Mouse (Mus musculus) cerebellum, adult 2 months (tissue): Measurements from ENCODE around the gene Doxl2. TPM values are rescaled to one million over a fixed set of nuclear protein-coding genes. Genes with fewer than 3 reads are reported as not detected.

Source experiments
- DNase-seq, 2 experiments: peaks; one replicate each; pipeline ENCODE4 v3.0.0; 2021
- H3K27ac ChIP-seq: fragments of 200-500 bp; 2 replicates; pipeline ENCODE4 v1.5.1; 2012; ENCODE audit warnings: low read length, control low read depth, inconsistent platforms; ENCODE audit not compliant: insufficient read depth
- H3K27me3 ChIP-seq: fragments of 200-500 bp; 2 replicates; pipeline ENCODE4 v1.6.1; 2012; ENCODE audit warnings: inconsistent platforms, mild to moderate bottlenecking, low read length, moderate library complexity; ENCODE audit not compliant: control insufficient read depth, insufficient read depth
- H3K4me1 ChIP-seq: fragments of 200-500 bp; 2 replicates; pipeline ENCODE4 v1.6.1; 2011; ENCODE audit warnings: low read length; ENCODE audit not compliant: control insufficient read depth, insufficient read depth
- H3K4me3 ChIP-seq: fragments of 200-500 bp; replicated peaks from 2 replicates; pipeline ENCODE3; 2011; ENCODE audit warnings: mild to moderate bottlenecking, low read depth, low read length, control low read depth; ENCODE audit not compliant: insufficient read depth
- CTCF ChIP-seq: fragments of 200-500 bp; IDR thresholded peaks from 2 replicates; pipeline ENCODE4 v1.5.1; 2011; ENCODE audit warnings: low read depth, mild to moderate bottlenecking, control low read depth, low read length, moderate library complexity, borderline replicate concordance; ENCODE audit not compliant: insufficient read depth
- POLR2A ChIP-seq: fragments of 200-500 bp; IDR thresholded peaks from 2 replicates; pipeline ENCODE4 v1.6.1; 2011; ENCODE audit warnings: low read length, control low read depth, borderline replicate concordance; ENCODE audit not compliant: insufficient read depth
- WGBS: fragments of 180-500 bp; shearing (Covaris S2); methylation state at CpG from one replicate; pipeline ENCODE4 v1.1.7; 2018; 5-methylcytosine and 5-hydroxymethylcytosine counted together
- polyA plus RNA-seq: library from polyadenylated mRNA; depleted of rRNA; stranded (reverse); fragments of >200 nt; gene quantifications from 2 replicates; pipeline ENCODE4 v1.2.3, GENCODE M21; 2012

Doxl2 gene
- polyA plus RNA-seq, 1 experiment: not detected

GRCm38 (mm10) chr6:49011191-49011590 lies 36.4 kb downstream of the Doxl2 start:
- H3K27ac ChIP-seq: no peak overlapping the region
- TF ChIP-seq CTCF: no peak
- no peak for TF ChIP-seq POLR2A
- DNase-seq: no peak
- 75% methylated on average over 5 of the region's 5 CpGs for WGBS
- H3K4me1 ChIP-seq: no peaks in the 10 kb centered on the region
- H3K4me3 ChIP-seq: no peak overlapping the region
- H3K27me3 ChIP-seq: no peaks in the 10 kb centered on the region; the same call in 1 of the 2 replicates

DNA sequence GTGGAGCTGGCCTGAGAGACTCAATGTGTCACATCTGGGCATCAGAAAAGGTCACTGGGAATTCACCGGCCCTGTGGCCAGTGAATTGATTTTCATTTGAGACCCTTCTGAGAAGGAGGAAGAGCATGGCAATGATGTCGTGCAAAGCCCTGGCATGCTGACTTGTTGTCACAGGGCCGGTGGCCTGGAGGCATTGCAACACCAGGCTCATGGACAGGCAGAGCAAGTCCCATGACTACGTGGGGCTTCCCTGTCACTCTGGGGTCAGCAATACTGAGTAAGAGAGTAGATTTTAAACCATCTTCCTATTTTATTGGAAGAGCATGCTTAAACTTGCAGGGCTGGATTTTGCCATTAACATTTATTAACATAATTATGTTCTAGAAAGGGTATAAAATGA lies 38.3 kb downstream of the Doxl2 start:
- H3K4me1 ChIP-seq: no peaks in the 10 kb centered on the region
- no peak for DNase-seq

GRCm38 (mm10) chr6:49013458-49013857 lies 38.7 kb downstream of the Doxl2 start:
- H3K27me3 ChIP-seq: no peaks in the 10 kb centered on the region; the same call in 1 of the 2 replicates
- no peak for DNase-seq
- no peak overlapping the region for H3K27ac ChIP-seq
- WGBS: 86% methylated on average over 3 of the region's 3 CpGs
- no peak overlapping the region for H3K4me3 ChIP-seq
- TF ChIP-seq CTCF: no peak
- no peak for TF ChIP-seq POLR2A
- no peaks in the 10 kb centered on the region for H3K4me1 ChIP-seq

More for the DNA sequence above, 38.3 kb downstream of the Doxl2 start:
- 78% methylated on average over 4 of the region's 4 CpGs for WGBS
- no peaks in the 10 kb centered on the region; the same call in 1 of the 2 replicates for H3K27me3 ChIP-seq
- H3K27ac ChIP-seq: no peak overlapping the region
- no peak overlapping the region for H3K4me3 ChIP-seq
- TF ChIP-seq CTCF: no peak
- TF ChIP-seq POLR2A: no peak

DNA sequence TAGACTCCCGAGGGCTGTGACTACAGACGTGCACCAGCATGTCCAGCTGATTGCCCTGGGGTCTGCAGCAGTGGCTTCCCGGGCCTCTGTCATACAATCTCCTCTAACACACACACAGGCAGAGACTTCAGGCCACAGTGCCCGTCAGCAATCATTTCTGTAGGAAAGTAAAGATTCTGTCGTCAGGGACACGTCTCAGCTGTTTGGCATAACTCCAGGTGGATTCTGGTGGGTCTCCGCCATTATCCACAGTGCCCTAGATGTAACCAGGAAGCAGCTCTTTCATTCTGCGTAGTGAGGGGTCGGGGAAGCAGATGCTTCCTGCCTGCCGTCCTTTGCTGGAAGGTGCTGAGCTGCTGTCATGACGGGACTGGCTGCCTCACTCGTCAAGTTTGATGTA lies 42.4 kb downstream of the Doxl2 start:
- 32% methylated on average over 12 of the region's 12 CpGs for WGBS

GRCm38 (mm10) chr6:49019341-49019740 lies 44.6 kb downstream of the Doxl2 start:
- no peak overlapping the region for H3K4me3 ChIP-seq
- 89% methylated on average over 1 of the region's 1 CpGs for WGBS
- DNase-seq: no peak
- H3K27me3 ChIP-seq: no peaks in the 10 kb centered on the region
- no peak for TF ChIP-seq CTCF
- H3K27ac ChIP-seq: no peak overlapping the region
- H3K4me1 ChIP-seq: no peaks in the 10 kb centered on the region

More for the DNA sequence above, 42.4 kb downstream of the Doxl2 start:
- TF ChIP-seq CTCF (no peak), POLR2A (no peak)
- H3K4me3 ChIP-seq: no peak overlapping the region
- H3K27ac ChIP-seq: no peak overlapping the region
- no peak for DNase-seq
- H3K4me1 ChIP-seq: no peaks in the 10 kb centered on the region
- H3K27me3 ChIP-seq: no peaks in the 10 kb centered on the region

GRCm38 (mm10) chr6:49021141-49022012 lies 46.6 kb downstream of the Doxl2 start:
- TF ChIP-seq CTCF (no peak), POLR2A (no peak)
- Histone ChIP-seq H3K4me1 (no peaks in the 10 kb centered on the region), H3K4me3 (no peak overlapping the region), H3K27me3 (no peaks in the 10 kb centered on the region), H3K27ac (peak overlapping the region; percentile 15; the same call in 1 of the 2 replicates)
- DNase-seq: peak in 1 of 2 experiments; percentile 35
- 45% methylated on average over 14 of the region's 14 CpGs for WGBS

- 94% methylated on average over 2 of the region's 2 CpGs for WGBS
- TF ChIP-seq POLR2A (no peak), CTCF (no peak)
- Histone ChIP-seq H3K27ac (no peak overlapping the region), H3K27me3 (no peaks in the 10 kb centered on the region), H3K4me3 (no peak overlapping the region), H3K4me1 (no peaks in the 10 kb centered on the region)
- no peak for DNase-seq
Measured at GRCm38 (mm10) chr6:49022384-49022783, 47.6 kb downstream of the Doxl2 start.

DNA sequence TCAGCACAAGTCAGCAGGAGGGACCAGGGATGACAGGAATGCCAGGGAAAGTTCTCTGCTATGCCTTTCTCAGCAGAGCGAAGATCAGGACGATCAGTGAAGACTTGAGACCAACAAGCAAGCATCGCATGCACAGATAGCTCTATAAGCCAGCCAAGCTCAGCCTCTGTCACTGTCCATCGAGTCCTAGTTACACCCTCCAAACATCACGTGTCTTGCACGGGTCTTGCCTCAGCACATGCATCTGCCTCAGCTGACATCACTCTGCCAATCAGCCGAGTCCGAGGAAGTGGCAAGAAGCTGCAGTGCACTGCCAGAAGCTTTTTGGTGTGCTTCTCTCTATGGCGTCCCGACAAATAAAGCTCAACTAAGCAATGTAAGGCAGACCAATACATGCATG lies 48.6 kb downstream of the Doxl2 start:
- Histone ChIP-seq H3K4me1 (no peaks in the 10 kb centered on the region), H3K27me3 (no peaks in the 10 kb centered on the region), H3K4me3 (no peak overlapping the region), H3K27ac (no peak overlapping the region)
- TF ChIP-seq CTCF: no peak
- no peak for TF ChIP-seq POLR2A
- no peak for DNase-seq
- WGBS: 77% methylated on average over 10 of the region's 10 CpGs
